ENCODE assay signal across 20 mouse cellular contexts in genomic region chr6:51613661-51614060, GRCm38 (mm10).
DNase-seq lines count a peak whose midpoint lies in the region; ATAC-seq and TF ChIP-seq lines count a peak whose summit lies in the region.
"Had no signal": no experiment of that assay in that cellular context is flagged by ENCODE, and none has a peak within 500 bp of the region (broad histone marks: within the 10 kb centered on the region; RNA-seq: fewer than 3 reads in every experiment).

No protein-coding gene starts in this region.

- TF ChIP-seq CTCF in hindbrain, postnatal 0 days (IDR thresholded peaks at IDR 0.05; ENCODE audit: low read depth), result no peak

- WGBS in forebrain, embryonic 13.5 days, result 76% methylated on average over 11 of the region's 11 CpGs
- 78% methylated on average over 11 of the region's 11 CpGs for WGBS in forebrain, embryonic 10.5 days
- 46% methylated on average over 11 of the region's 11 CpGs for WGBS in neural tube, embryonic 13.5 days
- WGBS in neural tube, embryonic 15.5 days, result 37% methylated on average over 11 of the region's 11 CpGs
- 32% methylated on average over 11 of the region's 11 CpGs for WGBS in hindbrain, postnatal 0 days
- 87% methylated on average over 11 of the region's 11 CpGs for WGBS in kidney, embryonic 15.5 days

- no peaks in the 10 kb centered on the region for H3K27me3 ChIP-seq in forebrain, embryonic 13.5 days
- peaks cover 54% of the 10 kb centered on the region for H3K27me3 ChIP-seq in forebrain, embryonic 10.5 days (ENCODE audit: poor library complexity, severe bottlenecking)
- no peaks in the 10 kb centered on the region for H3K27me3 ChIP-seq in neural tube, embryonic 13.5 days
- H3K27me3 ChIP-seq in neural tube, embryonic 15.5 days (replicated peaks), result no peaks in the 10 kb centered on the region
- no peaks in the 10 kb centered on the region for H3K27me3 ChIP-seq in hindbrain, postnatal 0 days (ENCODE audit: insufficient read depth, low read length)
- H3K27me3 ChIP-seq in kidney, embryonic 15.5 days, result peaks cover 42% of the 10 kb centered on the region

- no peaks in the 10 kb centered on the region for H3K9me3 ChIP-seq in forebrain, embryonic 13.5 days (replicated peaks)
- no peaks in the 10 kb centered on the region for H3K9me3 ChIP-seq in forebrain, embryonic 10.5 days
- no peaks in the 10 kb centered on the region for H3K9me3 ChIP-seq in neural tube, embryonic 13.5 days
- no peaks in the 10 kb centered on the region for H3K9me3 ChIP-seq in neural tube, embryonic 15.5 days (replicated peaks)
- no peaks in the 10 kb centered on the region for H3K9me3 ChIP-seq in hindbrain, postnatal 0 days (ENCODE audit: low read length)
- no peaks in the 10 kb centered on the region for H3K9me3 ChIP-seq in kidney, embryonic 15.5 days (replicated peaks)
- H3K9me3 ChIP-seq: heart, embryonic 10.5 days had no signal

- no peak overlapping the region for H3K4me2 ChIP-seq in forebrain, embryonic 13.5 days
- H3K4me2 ChIP-seq in neural tube, embryonic 13.5 days, result no peak overlapping the region
- H3K4me2 ChIP-seq in neural tube, embryonic 15.5 days, result no peak overlapping the region
- no peak overlapping the region for H3K4me2 ChIP-seq in hindbrain, postnatal 0 days (ENCODE audit: low read depth, low read length)
- H3K4me2 ChIP-seq in kidney, embryonic 15.5 days, result no peak overlapping the region

- H3K9ac ChIP-seq in forebrain, embryonic 13.5 days, result no peak overlapping the region
- H3K9ac ChIP-seq in neural tube, embryonic 13.5 days, result no peak overlapping the region
- H3K9ac ChIP-seq in neural tube, embryonic 15.5 days (replicated peaks), result no peak overlapping the region
- H3K9ac ChIP-seq in hindbrain, postnatal 0 days (replicated peaks; ENCODE audit: low read length), result no peak overlapping the region
- H3K9ac ChIP-seq in kidney, embryonic 15.5 days, result no peak overlapping the region

- H3K4me3 ChIP-seq in forebrain, embryonic 13.5 days, result no peak overlapping the region
- no peak overlapping the region for H3K4me3 ChIP-seq in forebrain, embryonic 10.5 days
- no peak overlapping the region for H3K4me3 ChIP-seq in neural tube, embryonic 13.5 days
- H3K4me3 ChIP-seq in neural tube, embryonic 15.5 days (replicated peaks), result no peak overlapping the region
- no peak overlapping the region for H3K4me3 ChIP-seq in hindbrain, postnatal 0 days (ENCODE audit: low read length)
- no peak overlapping the region for H3K4me3 ChIP-seq in kidney, embryonic 15.5 days (replicated peaks)

- ATAC-seq in forebrain, embryonic 13.5 days, result no peak
- no peak; the same call in 1 of the 2 replicates for ATAC-seq in neural tube, embryonic 13.5 days (ENCODE audit: low read depth)
- ATAC-seq in neural tube, embryonic 15.5 days (ENCODE audit: low FRiP score), result no peak
- ATAC-seq in hindbrain, postnatal 0 days, result no peak
- no peak for ATAC-seq in kidney, embryonic 15.5 days (replicated peaks; ENCODE audit: low FRiP score)
- ATAC-seq: Patski had no signal

- no peaks in the 10 kb centered on the region for H3K36me3 ChIP-seq in forebrain, embryonic 13.5 days (ENCODE audit: poor library complexity, severe bottlenecking)
- no peaks in the 10 kb centered on the region for H3K36me3 ChIP-seq in forebrain, embryonic 10.5 days (replicated peaks)
- H3K36me3 ChIP-seq in neural tube, embryonic 13.5 days, result no peaks in the 10 kb centered on the region
- H3K36me3 ChIP-seq in neural tube, embryonic 15.5 days, result no peaks in the 10 kb centered on the region
- no peaks in the 10 kb centered on the region for H3K36me3 ChIP-seq in hindbrain, postnatal 0 days (ENCODE audit: insufficient read depth, low read length)
- H3K36me3 ChIP-seq in kidney, embryonic 15.5 days, result no peaks in the 10 kb centered on the region
- H3K36me3 ChIP-seq: heart, embryonic 10.5 days had no signal

- no peak for DNase-seq in forebrain, embryonic 10.5 days (ENCODE audit: extremely low spot score, low spot score)
- DNase-seq in hindbrain, postnatal 0 days (ENCODE audit: low spot score), result no peak
- no peak for DNase-seq in spleen, adult 12 weeks (ENCODE audit: low spot score)
- no peak for DNase-seq in layer of hippocampus, adult 18-20 months (ENCODE audit: low spot score in 2 of 2)
- DNase-seq: adrenal gland, postnatal 25 days; cerebellum, adult 11 months; cerebellum, postnatal 10 days; kidney, adult 11 months; kidney, postnatal 10 days; left cerebral cortex, postnatal 4 days; liver; retina, postnatal 1 day; thymus, postnatal 25 days had no signal

- peak overlapping the region; percentile 89; the same call in 1 of the 2 replicates for H3K27ac ChIP-seq in forebrain, embryonic 13.5 days
- H3K27ac ChIP-seq in forebrain, embryonic 10.5 days, result no peak overlapping the region
- peak overlapping the region; percentile 39 for H3K27ac ChIP-seq in neural tube, embryonic 13.5 days (replicated peaks)
- H3K27ac ChIP-seq in neural tube, embryonic 15.5 days (replicated peaks), result no peak overlapping the region
- peak overlapping the region; percentile 2; the same call in 1 of the 2 replicates for H3K27ac ChIP-seq in hindbrain, postnatal 0 days
- H3K27ac ChIP-seq in kidney, embryonic 15.5 days, result no peak overlapping the region
- H3K27ac ChIP-seq: macrophage had no signal

- H3K4me1 ChIP-seq in forebrain, embryonic 13.5 days, result peaks cover 5% of the 10 kb centered on the region; the same call in 1 of the 2 replicates
- H3K4me1 ChIP-seq in forebrain, embryonic 10.5 days, result peaks cover 22% of the 10 kb centered on the region
- peaks cover 22% of the 10 kb centered on the region for H3K4me1 ChIP-seq in neural tube, embryonic 13.5 days (replicated peaks)
- peaks cover 20% of the 10 kb centered on the region for H3K4me1 ChIP-seq in neural tube, embryonic 15.5 days
- H3K4me1 ChIP-seq in hindbrain, postnatal 0 days (ENCODE audit: insufficient read depth, low read length), result 0 out of 2 replicates have a peak, but pooled peaks cover 2% of the 10 kb centered on the region
- H3K4me1 ChIP-seq in kidney, embryonic 15.5 days, result peaks cover 10% of the 10 kb centered on the region

Comparison
In these comparisons a context has a peak if more than half of its experiments do, and no peak if none do; other contexts are left out.
1. H3K27ac ChIP-seq: peak in forebrain, embryonic 13.5 days (single experiment), neural tube, embryonic 13.5 days (single experiment) and hindbrain, postnatal 0 days (single experiment); none in forebrain, embryonic 10.5 days (single experiment), neural tube, embryonic 15.5 days (single experiment) and kidney, embryonic 15.5 days (single experiment).